Mouse (Mus musculus) c-Kit-negative CD71-positive TER-119-positive erythroid progenitor cells, embryonic 14.5 days (primary cell): ENCODE results near the gene Defb10.
"Not testable (repeated sequence)": the region's sequence is repeated elsewhere in the genome, so short reads cannot be mapped to it uniquely, and the experiment has no call there.

Experiments used
- DNase-seq: peaks from one replicate; pipeline ENCODE4 v3.0.0-alpha.2; 2013; ENCODE audit warnings: low read depth, low spot score

The Defb10 gene

GRCm38 (mm10) chr8:21858586-21858985 lies at the start of gene Defb10:
Defb10 (plus strand) TSS chr8:21858901.
- DNase-seq = not testable (repeated sequence)

- not testable (repeated sequence) for DNase-seq
Observed at GRCm38 (mm10) chr8:21885321-21885720, 26.6 kb downstream of the Defb10 start, which contains the start of gene Defb9. Defb9 (minus strand) TSS chr8:21885421.

- DNase-seq = not testable (repeated sequence)
Observed at GRCm38 (mm10) chr8:21906290-21906689, 47.6 kb downstream of the Defb10 start, which contains the start of gene Defb11. Defb11 (minus strand) TSS chr8:21906412.
